Mouse (Mus musculus) lung, postnatal 0 days (tissue): ENCODE measurements around the gene Irak1bp1.

Source experiments
- CTCF ChIP-seq: IDR thresholded peaks from 2 replicates; pipeline ENCODE4 v1.5.1; 2016; ENCODE audit warnings: antibody characterized with exemption, mild to moderate bottlenecking
- EP300 ChIP-seq: IDR thresholded peaks from 2 replicates; pipeline ENCODE4 v1.6.1; 2016; ENCODE audit warnings: antibody characterized with exemption, mild to moderate bottlenecking, control low read depth

DNA sequence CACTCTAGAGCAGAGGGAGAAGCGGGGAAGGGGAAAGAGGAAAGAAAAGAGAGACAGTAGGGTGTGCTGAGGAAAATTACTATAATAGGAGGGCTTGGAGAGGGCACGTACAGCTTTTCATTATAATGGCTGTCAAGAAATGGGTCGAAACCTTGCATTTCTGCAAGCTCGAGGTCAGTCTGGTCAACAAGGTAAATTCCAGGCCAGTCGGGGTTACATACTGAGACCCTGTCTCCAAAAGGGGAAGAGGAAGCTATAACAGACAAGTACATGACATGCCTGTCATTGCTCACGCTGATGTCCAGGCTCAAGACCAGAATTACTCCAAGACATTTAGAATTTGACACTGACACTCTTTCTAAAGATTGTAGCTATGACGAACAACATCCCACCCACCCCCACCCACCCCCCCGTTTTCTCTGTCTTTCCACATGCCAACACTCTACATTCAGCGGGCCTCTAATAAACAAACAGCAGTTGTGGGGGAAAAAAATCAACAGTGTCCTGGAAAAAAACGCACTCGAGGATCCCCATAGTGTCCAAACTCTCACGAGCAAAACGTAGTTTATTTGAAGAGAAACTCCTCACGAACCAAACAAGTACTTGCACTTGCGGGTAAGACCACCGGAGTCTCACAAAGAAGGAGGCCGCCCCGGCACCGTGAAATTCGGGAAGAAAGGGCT, at the start of gene Irak1bp1:
- TF ChIP-seq CTCF = no peak
- no peak for TF ChIP-seq EP300
